Mouse (Mus musculus) spleen, adult 2 months (tissue): ENCODE measurements around the gene Cwc27.

ENCODE experiments used
- CTCF ChIP-seq: fragments of 200-500 bp; IDR thresholded peaks from 2 replicates; pipeline ENCODE4 v1.5.1; 2011; ENCODE audit warnings: mild to moderate bottlenecking, inconsistent platforms; ENCODE audit not compliant: insufficient read depth, insufficient read length, insufficient replicate concordance; ENCODE audit errors: extremely low read depth
- POLR2A ChIP-seq: fragments of 200-500 bp; IDR thresholded peaks from 2 replicates; pipeline ENCODE4 v1.6.1; 2011; ENCODE audit warnings: low read depth, low read length, inconsistent platforms

- TF ChIP-seq POLR2A = no peak
- TF ChIP-seq CTCF = no peak
These were observed 199.7 kb downstream of the Cwc27 start for GRCm38 (mm10) chr13:104617201-104617600.
